Mouse (Mus musculus) liver, embryonic 15.5 days (tissue): ENCODE data around the gene Vamp4. TPM values are rescaled to one million over a fixed set of nuclear protein-coding genes. Genes with fewer than 3 reads are reported as not detected.
A peak's percentile ranks its signal among the peaks of the same experiment; 100 is the strongest.

ENCODE experiments used
- ATAC-seq: fragments of 200-750 bp; cut with Nextera tagmentation; 2 replicates; pipeline ENCODE4 v1.8.0; 2017; ENCODE audit warnings: moderate number of reproducible peaks, mild to moderate bottlenecking, moderate library complexity; ENCODE audit not compliant: insufficient read depth
- H3K27ac ChIP-seq: fragments of 300-500 bp; sonication (generic); replicated peaks from 2 replicates; pipeline ENCODE4 v1.5.1; 2015; ENCODE audit warnings: mild to moderate bottlenecking, inconsistent platforms
- H3K27me3 ChIP-seq: fragments of 300-500 bp; sonication (generic); 2 replicates; pipeline ENCODE4 v1.6.1; 2015; ENCODE audit warnings: mild to moderate bottlenecking, inconsistent platforms
- H3K36me3 ChIP-seq: fragments of 300-500 bp; sonication (generic); replicated peaks from 2 replicates; pipeline ENCODE4 v1.6.1; 2015; ENCODE audit warnings: moderate library complexity, mild to moderate bottlenecking, inconsistent platforms
- H3K4me1 ChIP-seq: fragments of 300-500 bp; sonication (generic); replicated peaks from 2 replicates; pipeline ENCODE4 v1.6.1; 2015; ENCODE audit warnings: inconsistent platforms
- H3K4me2 ChIP-seq: fragments of 300-500 bp; sonication (generic); 2 replicates; pipeline ENCODE4 v1.6.1; 2015; ENCODE audit warnings: moderate library complexity, mild to moderate bottlenecking, inconsistent platforms
- H3K4me3 ChIP-seq: fragments of 300-500 bp; sonication (generic); replicated peaks from 2 replicates; pipeline ENCODE4 v1.5.1; 2015; ENCODE audit warnings: mild to moderate bottlenecking, inconsistent platforms
- H3K9ac ChIP-seq: fragments of 300-500 bp; sonication (generic); 2 replicates; pipeline ENCODE4 v1.6.1; 2015; ENCODE audit warnings: moderate library complexity, mild to moderate bottlenecking, inconsistent platforms
- H3K9me3 ChIP-seq: fragments of 300-500 bp; sonication (generic); replicated peaks from 2 replicates; pipeline ENCODE4 v1.6.1; 2016; ENCODE audit warnings: inconsistent platforms
- WGBS: fragments of 180-500 bp; shearing (Covaris S2); methylation state at CpG from one replicate; pipeline ENCODE4 v1.1.7; 2015; ENCODE audit warnings: mixed read lengths; ENCODE audit not compliant: insufficient replicate concordance; 5-methylcytosine and 5-hydroxymethylcytosine counted together
- polyA plus RNA-seq: library from polyadenylated mRNA; unstranded; fragments of >200 nt; fragmentation: Nextera tagmentation; extraction: Ambion mirVana; gene quantifications from 2 replicates; pipeline ENCODE4 v1.2.1, GENCODE M21; 2015

Gene Vamp4
- polyA plus RNA-seq, 1 experiment from 2014 or later: 14.6 TPM

DNA sequence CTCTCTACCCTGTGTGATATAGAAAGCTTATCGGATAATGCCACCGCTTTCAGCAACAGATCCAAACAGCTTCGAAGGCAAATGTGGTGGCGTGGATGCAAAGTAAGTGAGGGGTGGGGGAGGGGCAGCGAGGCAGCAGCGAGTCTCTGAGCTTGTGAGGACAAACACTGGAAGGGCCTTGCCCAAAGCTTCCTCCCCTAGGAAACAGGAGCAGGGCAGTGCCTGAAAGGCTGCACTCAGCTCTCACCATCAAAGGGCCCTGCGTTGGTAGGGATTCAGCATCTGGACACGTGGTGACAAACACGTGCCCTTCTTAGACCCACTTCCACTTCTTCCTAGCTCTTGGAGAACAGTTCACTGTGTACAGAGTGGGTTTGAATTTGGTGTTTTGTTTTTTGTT is 19.1 kb downstream of the Vamp4 start:
- Histone ChIP-seq H3K27ac (no peak overlapping the region), H3K9ac (no peak overlapping the region), H3K36me3 (0 out of 2 replicates have a peak, but pooled peaks cover 7% of the 10 kb centered on the region), H3K9me3 (no peaks in the 10 kb centered on the region), H3K4me2 (no peak overlapping the region), H3K27me3 (no peaks in the 10 kb centered on the region), H3K4me1 (peaks cover 7% of the 10 kb centered on the region), H3K4me3 (no peak overlapping the region)
- 44% methylated on average over 9 of the region's 9 CpGs for WGBS
- no peak for ATAC-seq

DNA sequence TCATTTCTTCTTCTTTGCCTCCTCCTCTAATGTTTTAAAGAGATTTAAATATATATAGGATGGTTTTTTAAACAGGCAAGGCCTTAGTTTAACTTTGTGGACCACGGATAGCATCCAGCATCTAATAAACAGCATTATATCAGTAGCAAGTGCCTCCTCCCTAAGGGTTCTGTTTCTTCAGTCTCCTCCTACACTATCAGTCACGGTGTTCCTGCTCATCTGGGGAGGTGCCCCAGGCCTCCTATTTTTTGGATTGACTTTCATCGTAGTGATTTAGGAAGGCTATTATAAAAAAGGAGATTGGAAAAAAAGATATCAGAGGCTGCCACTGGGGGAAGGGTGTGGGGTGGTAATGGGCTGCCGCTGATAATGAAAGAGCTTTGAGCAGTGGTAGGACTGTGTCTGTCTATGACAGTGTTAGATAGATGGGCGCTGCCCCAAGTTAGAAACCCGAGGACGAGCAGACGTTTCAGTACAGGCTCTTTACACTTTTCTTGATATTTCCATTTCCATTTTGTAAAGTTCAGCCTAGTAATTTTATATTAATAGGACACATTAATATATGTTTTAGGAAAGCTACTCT is 20.2 kb downstream of the Vamp4 start:
- H3K9ac ChIP-seq: no peak overlapping the region
- 28% methylated on average over 8 of the region's 8 CpGs for WGBS
- ATAC-seq: peak; percentile 85

DNA sequence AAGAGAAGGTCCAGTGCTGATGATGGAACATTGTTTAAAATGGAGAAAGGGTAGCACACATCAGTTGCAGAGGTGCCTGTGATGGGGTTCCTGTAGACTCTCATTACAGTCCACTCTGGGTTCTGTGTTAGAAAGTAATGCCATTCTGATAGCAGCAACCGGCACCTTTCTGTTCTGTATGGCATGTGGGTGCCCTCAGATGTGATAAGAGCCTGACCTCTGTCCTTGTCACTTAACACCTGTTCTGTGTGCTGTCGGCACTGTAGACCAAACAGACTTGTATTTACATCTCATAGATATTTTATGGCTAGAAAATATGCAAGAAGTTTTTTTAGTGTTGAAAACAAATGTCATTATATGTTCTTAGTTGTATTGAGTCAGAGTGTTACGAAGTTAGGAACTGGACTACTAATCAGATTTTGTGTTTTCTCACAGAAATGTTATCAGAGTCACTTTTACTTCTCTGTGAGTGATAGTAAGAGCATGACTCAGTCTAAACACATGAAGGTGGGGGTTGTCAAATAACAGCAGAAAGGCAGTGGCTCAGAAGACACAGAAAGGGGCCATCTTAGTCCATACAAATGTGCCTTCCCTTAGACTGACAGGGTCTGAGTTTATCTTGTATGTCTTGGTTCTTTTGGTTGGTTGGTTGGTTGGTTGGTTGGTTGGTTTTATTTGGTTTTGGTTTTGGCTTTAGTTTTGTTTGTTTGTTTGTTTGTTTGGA is 27.2 kb downstream of the Vamp4 start:
- H3K9me3 ChIP-seq: no peaks in the 10 kb centered on the region
- H3K36me3 ChIP-seq: peaks cover 10% of the 10 kb centered on the region; the same call in 1 of the 2 replicates
- WGBS: 32% methylated on average over 3 of the region's 3 CpGs
- H3K9ac ChIP-seq: no peak overlapping the region
- no peak overlapping the region for H3K4me2 ChIP-seq
- no peak overlapping the region for H3K4me3 ChIP-seq
- no peaks in the 10 kb centered on the region for H3K4me1 ChIP-seq
- no peaks in the 10 kb centered on the region for H3K27me3 ChIP-seq
- no peak for ATAC-seq
- no peak overlapping the region for H3K27ac ChIP-seq

More for the DNA sequence above, 20.2 kb downstream of the Vamp4 start:
- Histone ChIP-seq H3K9me3 (no peaks in the 10 kb centered on the region), H3K4me2 (peak overlapping the region; percentile 19; the same call in 1 of the 2 replicates), H3K27me3 (no peaks in the 10 kb centered on the region), H3K4me3 (no peak overlapping the region), H3K36me3 (0 out of 2 replicates have a peak, but pooled peaks cover 7% of the 10 kb centered on the region), H3K4me1 (peaks cover 7% of the 10 kb centered on the region), H3K27ac (no peak overlapping the region)

DNA sequence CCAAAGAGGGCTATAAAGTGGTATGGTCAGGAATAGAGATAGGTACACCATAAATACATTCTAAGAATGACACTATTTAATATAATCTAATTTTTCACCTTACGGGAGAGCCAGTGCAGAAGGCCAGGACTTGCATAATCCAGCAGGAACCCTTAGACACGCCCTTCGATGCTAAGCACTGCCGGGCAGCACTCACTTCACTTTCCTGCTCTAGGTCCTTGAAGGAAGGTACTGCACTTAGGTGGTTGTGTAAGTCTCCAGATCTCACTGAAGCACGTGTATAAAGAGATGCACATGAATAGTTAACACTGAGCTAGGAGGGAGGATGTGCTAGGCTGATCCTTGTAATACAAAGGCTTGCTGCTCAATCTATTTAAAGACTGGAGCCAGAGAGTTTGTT is 29.3 kb downstream of the Vamp4 start:
- H3K4me3 ChIP-seq: no peak overlapping the region
- no peak overlapping the region for H3K27ac ChIP-seq
- ATAC-seq: no peak
- H3K27me3 ChIP-seq: no peaks in the 10 kb centered on the region
- no peak overlapping the region for H3K4me2 ChIP-seq
- no peak overlapping the region for H3K9ac ChIP-seq
- no peaks in the 10 kb centered on the region for H3K4me1 ChIP-seq
- WGBS: 73% methylated on average over 5 of the region's 5 CpGs
- H3K36me3 ChIP-seq: peaks cover 7% of the 10 kb centered on the region; the same call in 1 of the 2 replicates
- H3K9me3 ChIP-seq: no peaks in the 10 kb centered on the region

DNA sequence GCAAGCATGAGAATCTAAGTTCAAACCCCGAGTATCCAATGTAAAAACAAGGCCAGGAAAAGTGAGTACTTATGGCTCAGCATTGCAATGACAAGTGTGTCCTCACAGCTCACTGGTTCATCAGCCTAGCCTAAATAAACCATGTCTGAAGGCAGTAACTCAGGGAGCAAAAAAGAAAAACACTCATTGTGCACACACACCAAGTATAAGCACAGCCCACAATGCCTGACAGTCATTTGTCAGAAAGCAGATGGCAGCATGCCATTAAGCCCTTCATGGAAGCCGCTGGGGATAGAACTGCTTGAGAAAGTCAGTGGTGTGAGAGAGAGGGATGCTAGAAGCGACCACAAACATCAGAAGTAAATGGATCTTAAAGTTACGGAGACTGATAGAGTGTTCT is 31.0 kb downstream of the Vamp4 start:
- no peaks in the 10 kb centered on the region for H3K27me3 ChIP-seq
- peaks cover 7% of the 10 kb centered on the region; the same call in 1 of the 2 replicates for H3K36me3 ChIP-seq
- no peaks in the 10 kb centered on the region for H3K4me1 ChIP-seq
- no peak overlapping the region for H3K27ac ChIP-seq
- ATAC-seq: no peak
- no peak overlapping the region for H3K9ac ChIP-seq
- H3K4me2 ChIP-seq: no peak overlapping the region
- no peak overlapping the region for H3K4me3 ChIP-seq
- 63% methylated on average over 4 of the region's 4 CpGs for WGBS
- no peaks in the 10 kb centered on the region for H3K9me3 ChIP-seq

GRCm38 (mm10) chr1:162608127-162608526 is 37.8 kb downstream of the Vamp4 start:
- 33% methylated on average over 1 of the region's 1 CpGs for WGBS
- H3K9ac ChIP-seq: no peak overlapping the region
- no peak for ATAC-seq

DNA sequence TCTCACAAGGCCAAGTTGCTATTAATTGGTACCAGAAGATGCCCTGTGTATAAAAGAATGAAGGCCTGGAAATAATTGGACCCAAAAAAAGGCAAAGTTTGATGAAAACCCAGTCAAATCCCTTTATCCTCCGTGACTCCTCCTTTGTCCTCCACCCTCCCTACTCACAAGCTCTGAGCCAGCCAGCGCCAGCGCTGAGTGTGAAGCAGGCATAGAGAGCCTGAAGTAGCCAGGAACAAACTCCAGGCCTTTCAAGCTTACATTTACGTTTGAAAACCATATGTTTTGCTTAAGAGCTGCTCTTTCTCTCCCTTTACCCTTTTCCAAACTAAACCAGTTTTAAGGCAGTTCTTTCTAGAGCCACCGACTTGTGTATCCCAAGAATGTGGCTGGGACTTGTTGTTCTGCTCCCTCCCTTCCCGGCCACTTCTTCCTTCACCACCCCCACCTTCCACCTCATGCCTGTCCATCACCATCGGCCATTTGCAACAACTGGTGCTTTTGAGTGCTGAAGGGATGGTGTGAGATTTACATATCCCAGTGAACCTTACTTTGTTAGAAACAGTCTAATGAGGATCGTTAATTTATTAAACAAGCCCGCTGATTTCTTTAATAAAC is 39.4 kb downstream of the Vamp4 start:
- Histone ChIP-seq H3K4me2 (no peak overlapping the region), H3K27me3 (no peaks in the 10 kb centered on the region), H3K4me1 (no peaks in the 10 kb centered on the region), H3K36me3 (no peaks in the 10 kb centered on the region), H3K9ac (no peak overlapping the region), H3K4me3 (no peak overlapping the region), H3K9me3 (no peaks in the 10 kb centered on the region), H3K27ac (no peak overlapping the region)
- ATAC-seq: no peak
- 48% methylated on average over 9 of the region's 9 CpGs for WGBS

More at GRCm38 (mm10) chr1:162608127-162608526, 37.8 kb downstream of the Vamp4 start:
- Histone ChIP-seq H3K27me3 (no peaks in the 10 kb centered on the region), H3K9me3 (no peaks in the 10 kb centered on the region), H3K27ac (no peak overlapping the region), H3K4me2 (no peak overlapping the region), H3K4me3 (no peak overlapping the region), H3K4me1 (no peaks in the 10 kb centered on the region), H3K36me3 (no peaks in the 10 kb centered on the region)

DNA sequence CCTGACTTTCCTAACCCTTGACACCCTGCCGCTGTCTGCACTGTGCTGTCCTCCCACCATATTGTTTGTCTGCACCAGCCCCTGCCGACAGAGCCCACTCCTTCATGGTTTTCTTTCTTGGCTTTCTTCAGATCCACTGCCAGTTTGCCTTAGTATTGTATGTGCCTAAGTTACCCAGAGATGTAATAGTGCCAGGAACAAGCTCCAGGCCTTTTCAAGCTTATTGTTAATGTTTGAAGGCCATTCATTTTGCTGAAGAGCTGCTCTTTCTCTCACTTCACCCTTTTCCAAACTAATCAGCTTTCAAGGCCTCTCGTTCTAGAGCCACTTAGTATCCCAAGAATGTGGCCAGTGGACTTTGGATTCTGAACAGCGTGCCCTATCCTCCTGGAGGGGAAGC is 40.9 kb downstream of the Vamp4 start:
- Histone ChIP-seq H3K9me3 (no peaks in the 10 kb centered on the region), H3K9ac (no peak overlapping the region), H3K27ac (no peak overlapping the region), H3K4me1 (no peaks in the 10 kb centered on the region), H3K4me2 (no peak overlapping the region), H3K27me3 (no peaks in the 10 kb centered on the region), H3K4me3 (no peak overlapping the region), H3K36me3 (no peaks in the 10 kb centered on the region)
- 61% methylated on average over 4 of the region's 4 CpGs for WGBS
- ATAC-seq: no peak

DNA sequence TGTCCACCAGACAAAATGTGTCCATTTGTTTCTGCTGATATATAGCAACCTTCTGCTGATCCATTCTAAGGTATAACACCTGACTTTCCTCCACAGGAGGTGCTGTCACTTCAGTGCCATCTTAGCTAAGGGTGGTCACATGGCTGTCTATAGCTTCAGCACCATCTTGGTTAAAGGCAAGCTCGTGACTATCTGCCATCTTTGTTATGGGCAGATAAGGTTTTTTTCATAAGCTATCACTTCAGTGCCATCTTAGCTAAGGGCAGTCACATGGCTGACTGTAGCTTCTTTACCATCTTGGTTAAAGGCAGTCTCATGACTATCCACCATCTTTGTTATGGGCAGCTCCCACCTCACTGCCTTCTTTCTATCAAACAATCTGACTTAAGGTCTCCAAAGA is 45.2 kb downstream of the Vamp4 start:
- Histone ChIP-seq H3K4me3 (no peak overlapping the region), H3K9me3 (no peaks in the 10 kb centered on the region), H3K9ac (no peak overlapping the region), H3K27me3 (no peaks in the 10 kb centered on the region), H3K4me2 (no peak overlapping the region), H3K36me3 (no peaks in the 10 kb centered on the region), H3K4me1 (no peaks in the 10 kb centered on the region), H3K27ac (no peak overlapping the region)
- 56% methylated on average over 1 of the region's 1 CpGs for WGBS
- ATAC-seq: no peak

DNA sequence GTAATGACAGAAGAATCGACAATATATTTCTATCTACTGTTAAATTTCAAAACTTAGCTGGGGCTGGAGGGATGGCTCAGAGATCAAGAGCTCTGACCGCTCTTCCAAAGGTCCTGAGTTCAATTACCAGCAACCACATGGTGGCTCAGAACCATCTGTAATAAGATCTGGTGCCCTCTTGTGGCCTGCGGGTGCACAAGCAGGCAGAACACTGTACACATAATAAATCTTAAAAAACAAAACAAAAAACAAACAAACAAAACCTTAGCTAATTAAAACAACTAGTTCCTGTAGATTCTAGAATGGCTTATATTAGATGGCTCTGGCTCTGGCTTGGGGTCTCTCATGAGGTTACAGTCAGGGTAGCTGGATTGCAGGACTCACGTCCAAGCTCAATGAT is 50.2 kb downstream of the Vamp4 start:
- Histone ChIP-seq H3K4me1 (no peaks in the 10 kb centered on the region), H3K9ac (no peak overlapping the region), H3K27me3 (no peaks in the 10 kb centered on the region), H3K4me3 (no peak overlapping the region), H3K9me3 (no peaks in the 10 kb centered on the region), H3K36me3 (no peaks in the 10 kb centered on the region), H3K4me2 (no peak overlapping the region), H3K27ac (no peak overlapping the region)
- WGBS: 50% methylated on average over 4 of the region's 4 CpGs
- no peak for ATAC-seq

DNA sequence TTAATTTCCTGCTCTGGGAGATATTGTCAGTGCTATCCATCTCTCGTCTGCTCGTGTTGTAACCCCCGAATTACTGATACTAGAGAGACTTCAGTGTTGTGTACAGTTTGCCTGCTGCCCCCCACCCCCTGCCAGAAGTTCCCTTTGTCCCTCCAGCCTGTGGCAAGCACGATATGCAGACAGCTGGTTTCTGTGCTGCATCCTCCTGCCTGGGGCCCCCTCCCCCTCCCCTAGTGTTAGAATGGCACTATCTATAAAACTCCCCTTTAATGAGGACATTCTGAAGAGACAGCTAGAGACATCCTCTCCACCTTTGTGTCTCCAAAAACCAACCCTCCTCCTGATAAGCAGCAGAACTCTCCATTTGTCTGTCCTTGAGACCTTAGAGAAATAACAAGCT is 53.6 kb downstream of the Vamp4 start:
- Histone ChIP-seq H3K4me3 (no peak overlapping the region), H3K9ac (no peak overlapping the region), H3K27ac (no peak overlapping the region), H3K36me3 (no peaks in the 10 kb centered on the region), H3K27me3 (no peaks in the 10 kb centered on the region), H3K4me1 (no peaks in the 10 kb centered on the region), H3K9me3 (no peaks in the 10 kb centered on the region), H3K4me2 (no peak overlapping the region)
- no peak for ATAC-seq
- 2% methylated on average over 4 of the region's 4 CpGs for WGBS
